ENCODE assay signal across 9 mouse cellular contexts in genomic region chr1:62724461-62725021, GRCm38 (mm10). TPM values are rescaled to one million over a fixed set of nuclear protein-coding genes. Genes with fewer than 3 reads are reported as not detected.
DNase-seq lines count a peak whose midpoint lies in the region; ATAC-seq lines count a peak whose summit lies in the region.
"Had no signal": no experiment of that assay in that cellular context is flagged by ENCODE, and none has a peak within 500 bp of the region (broad histone marks: within the 10 kb centered on the region; RNA-seq: fewer than 3 reads in every experiment).

No protein-coding gene starts in this region.

- no peaks in the 10 kb centered on the region for H3K27me3 ChIP-seq in liver, embryonic 12.5 days (replicated peaks)
- H3K27me3 ChIP-seq in heart, embryonic 11.5 days (ENCODE audit: control insufficient read depth, insufficient read depth, low read length), result no peaks in the 10 kb centered on the region
- H3K27me3 ChIP-seq in stomach, embryonic 15.5 days (replicated peaks), result no peaks in the 10 kb centered on the region

- H3K4me1 ChIP-seq in liver, embryonic 12.5 days, result peaks cover 13% of the 10 kb centered on the region; the same call in 1 of the 2 replicates
- H3K4me1 ChIP-seq in heart, embryonic 11.5 days (ENCODE audit: control insufficient read depth, insufficient read depth, low read length), result peaks cover 29% of the 10 kb centered on the region
- peaks cover 9% of the 10 kb centered on the region; the same call in 1 of the 2 replicates for H3K4me1 ChIP-seq in stomach, embryonic 15.5 days

- H3K27ac ChIP-seq in liver, embryonic 12.5 days, result no peak overlapping the region
- H3K27ac ChIP-seq in heart, embryonic 11.5 days (ENCODE audit: low read depth, low read length), result peak overlapping the region; percentile 29; the same call in 1 of the 2 replicates
- H3K27ac ChIP-seq in stomach, embryonic 15.5 days, result 0 out of 2 replicates have a peak overlapping the region, but pooled peaks have one; percentile 31

- DNase-seq in liver, result no peak
- DNase-seq in kidney, postnatal 36 days, result peak; percentile 78 to 82
- DNase-seq in natural killer cell, adult 2 months (ENCODE audit: low spot score in 2 of 2), result no peak
- DNase-seq in frontal cortex, postnatal 36 days (ENCODE audit: low spot score in 2 of 2), result no peak
- DNase-seq: cerebellum, postnatal 14 days had no signal

- WGBS in liver, embryonic 12.5 days (ENCODE audit: insufficient replicate concordance), result 43% methylated on average over 6 of the region's 6 CpGs
- 55% methylated on average over 6 of the region's 6 CpGs for WGBS in heart, embryonic 11.5 days (ENCODE audit: insufficient replicate concordance)
- WGBS in stomach, embryonic 15.5 days, result 66% methylated on average over 6 of the region's 6 CpGs

- H3K9me3 ChIP-seq in liver, embryonic 12.5 days (replicated peaks), result no peaks in the 10 kb centered on the region
- H3K9me3 ChIP-seq in heart, embryonic 11.5 days (replicated peaks; ENCODE audit: control insufficient read depth, low read length), result no peaks in the 10 kb centered on the region
- H3K9me3 ChIP-seq in stomach, embryonic 15.5 days, result no peaks in the 10 kb centered on the region

- H3K4me3 ChIP-seq in liver, embryonic 12.5 days, result no peak overlapping the region
- no peak overlapping the region for H3K4me3 ChIP-seq in heart, embryonic 11.5 days (ENCODE audit: low read depth, low read length)
- H3K4me3 ChIP-seq in stomach, embryonic 15.5 days (replicated peaks), result no peak overlapping the region

- H3K9ac ChIP-seq in liver, embryonic 12.5 days, result no peak overlapping the region
- no peak overlapping the region for H3K9ac ChIP-seq in heart, embryonic 11.5 days (ENCODE audit: low read depth, low read length)
- H3K9ac ChIP-seq in stomach, embryonic 15.5 days, result no peak overlapping the region

- no peak overlapping the region for H3K4me2 ChIP-seq in liver, embryonic 12.5 days
- no peak overlapping the region for H3K4me2 ChIP-seq in heart, embryonic 11.5 days
- no peak overlapping the region for H3K4me2 ChIP-seq in stomach, embryonic 15.5 days

- ATAC-seq in liver, embryonic 12.5 days, result peak; percentile 24; the same call in 1 of the 2 replicates
- no peak; the same call in 1 of the 2 replicates for ATAC-seq in heart, embryonic 11.5 days (replicated peaks; ENCODE audit: insufficient number of reproducible peaks, low FRiP score, low TSS enrichment)
- no peak; the same call in 1 of the 2 replicates for ATAC-seq in stomach, embryonic 15.5 days (ENCODE audit: insufficient read depth, low FRiP score, low read depth)
- ATAC-seq in CD4-positive, CD25-positive, alpha-beta regulatory T cell, adult 4 months, result no peak

- no peaks in the 10 kb centered on the region for H3K36me3 ChIP-seq in liver, embryonic 12.5 days
- no peaks in the 10 kb centered on the region for H3K36me3 ChIP-seq in heart, embryonic 11.5 days (ENCODE audit: control insufficient read depth, insufficient read depth, low read length)
- H3K36me3 ChIP-seq in stomach, embryonic 15.5 days, result no peaks in the 10 kb centered on the region

RNA-seq across cellular contexts. Expression of gene Nrp2, which starts 21.5 kb away (rescaled TPM):
- 2.0 and 2.5 TPM in 2 replicates for polyA plus RNA-seq in liver, embryonic 12.5 days (2016; fragmentation: Nextera tagmentation; extraction: Ambion mirVana)
- polyA plus RNA-seq in heart, embryonic 11.5 days (2014; fragmentation: Nextera tagmentation; extraction: Ambion mirVana), result 5.5 and 5.8 TPM in 2 replicates
- polyA plus RNA-seq in stomach, embryonic 15.5 days (2015; fragmentation: Nextera tagmentation; extraction: Ambion mirVana), result 28.0 and 35.5 TPM in 2 replicates
- under 1 TPM; 0.38 to 0.61 TPM for polyA plus RNA-seq in CD4-positive, CD25-positive, alpha-beta regulatory T cell, adult 4 months (2017; shearing (Covaris generic))

Comparison
In these comparisons a context has a peak if more than half of its experiments do, and no peak if none do; other contexts are left out.
1. DNase-seq: peak in kidney, postnatal 36 days (2 of 2); none in liver (single experiment), natural killer cell, adult 2 months (0 of 2) and frontal cortex, postnatal 36 days (0 of 2).